Mouse (Mus musculus): Measurements from ENCODE around the gene Nav2. TPM values are rescaled to one million over a fixed set of nuclear protein-coding genes. Genes with fewer than 3 reads are reported as not detected.

The Nav2 gene
- polyA plus RNA-seq, 1 experiment from 2014 or later = 25.8 TPM

DNA sequence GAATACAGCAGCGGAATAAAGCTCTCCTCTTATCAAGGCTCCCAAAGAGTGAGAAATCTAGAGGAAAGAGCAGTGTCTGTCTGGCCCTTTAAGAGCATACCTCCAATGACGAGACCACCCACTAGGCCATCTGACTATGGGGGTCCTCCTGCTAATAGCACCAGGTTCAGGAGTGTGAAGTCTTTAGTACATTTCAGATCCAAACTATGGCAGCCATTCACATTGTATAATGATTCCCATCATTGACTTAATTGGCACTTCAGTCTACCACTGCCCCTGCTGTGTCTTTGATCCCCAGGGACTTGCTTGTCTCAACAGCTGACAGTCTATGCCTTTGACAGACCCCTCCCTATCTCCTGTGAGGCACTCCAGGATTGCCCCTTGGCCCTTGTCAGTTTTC is 479.6 kb downstream of the Nav2 start:
- Histone ChIP-seq H3K4me3 (no peak overlapping the region), H3K4me2 (replicated peaks) (no peak overlapping the region), H3K27me3 (no peaks in the 10 kb centered on the region), H3K9ac (no peak overlapping the region), H3K9me3 (replicated peaks) (no peaks in the 10 kb centered on the region), H3K36me3 (no peaks in the 10 kb centered on the region), H3K4me1 (peaks cover 35% of the 10 kb centered on the region), H3K27ac (no peak overlapping the region)
- WGBS = 62% methylated on average over 2 of the region's 2 CpGs
- no peak for ATAC-seq (ENCODE audit: low FRiP score)

DNA sequence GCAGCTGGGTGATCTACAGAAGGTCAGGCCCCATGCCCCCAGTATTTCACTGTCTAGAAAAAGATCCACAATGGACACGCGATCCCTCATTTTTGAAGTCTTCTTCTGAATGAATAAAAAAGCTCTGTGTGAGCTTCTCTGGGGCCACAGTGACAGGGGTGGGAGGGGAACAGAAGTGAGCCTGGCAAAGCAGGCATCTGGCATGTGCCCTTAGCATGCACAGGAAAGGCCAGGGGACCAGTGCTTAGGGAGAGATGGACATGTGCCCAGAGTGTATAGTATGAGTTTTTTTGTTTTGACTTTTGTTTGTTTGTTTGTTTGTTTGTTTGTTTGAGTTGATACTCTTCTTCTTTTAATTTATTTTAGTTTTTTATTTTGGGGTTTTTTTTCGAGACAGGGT is 481.8 kb downstream of the Nav2 start:
- Histone ChIP-seq H3K27ac (no peak overlapping the region), H3K4me1 (peaks cover 37% of the 10 kb centered on the region), H3K9me3 (replicated peaks) (no peaks in the 10 kb centered on the region), H3K4me2 (replicated peaks) (no peak overlapping the region), H3K36me3 (no peaks in the 10 kb centered on the region), H3K4me3 (no peak overlapping the region), H3K27me3 (no peaks in the 10 kb centered on the region), H3K9ac (no peak overlapping the region)
- ATAC-seq (ENCODE audit: low FRiP score) = peak; percentile 64
- WGBS = 48% methylated on average over 3 of the region's 3 CpGs

DNA sequence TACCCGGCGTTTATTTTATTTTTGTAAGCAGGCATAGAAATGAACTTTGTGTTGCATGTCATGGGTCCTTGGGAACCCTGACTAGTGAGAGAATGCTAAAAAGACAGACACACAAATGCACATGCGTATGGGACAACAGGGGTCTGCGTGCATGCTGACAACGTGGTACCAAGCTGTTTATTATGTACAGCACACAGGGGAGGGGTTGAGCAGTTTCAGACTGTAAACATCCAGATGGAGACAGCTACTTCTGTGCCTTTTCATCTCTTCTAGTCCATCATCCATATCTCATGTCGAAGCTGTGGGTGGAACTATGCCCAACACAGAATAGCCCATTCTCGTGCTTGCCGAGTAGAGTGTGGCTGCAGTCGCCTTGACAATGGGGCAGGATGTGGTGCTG is 482.3 kb downstream of the Nav2 start:
- no peaks in the 10 kb centered on the region for H3K9me3 ChIP-seq (replicated peaks)
- 51% methylated on average over 9 of the region's 9 CpGs for WGBS
- H3K4me1 ChIP-seq = peaks cover 37% of the 10 kb centered on the region
- peak overlapping the region; percentile 40; the same call in 1 of the 2 replicates for H3K27ac ChIP-seq
- H3K4me3 ChIP-seq = no peak overlapping the region
- H3K9ac ChIP-seq = no peak overlapping the region
- ATAC-seq (ENCODE audit: low FRiP score) = no peak; the same call in 1 of the 2 replicates
- no peaks in the 10 kb centered on the region for H3K36me3 ChIP-seq
- no peak overlapping the region for H3K4me2 ChIP-seq (replicated peaks)
- no peaks in the 10 kb centered on the region for H3K27me3 ChIP-seq

DNA sequence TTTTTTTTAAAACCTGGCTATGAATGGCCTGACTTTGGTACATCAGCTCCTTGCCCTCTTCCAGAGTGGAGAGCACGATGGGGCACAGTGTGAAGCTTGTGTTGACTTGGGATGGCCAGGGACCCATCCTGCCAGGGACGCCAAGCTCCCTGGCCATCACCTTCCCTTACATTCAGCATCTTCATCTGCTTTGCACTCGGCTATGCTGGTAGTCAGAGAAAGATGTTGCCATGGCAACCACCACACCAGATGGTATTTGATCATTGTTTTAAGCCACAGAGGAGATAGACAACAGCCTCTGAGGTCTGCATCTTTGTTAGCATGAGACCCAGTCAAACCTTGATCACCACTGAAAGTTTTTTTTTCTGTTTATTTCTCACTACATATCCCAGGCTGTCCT is 483.7 kb downstream of the Nav2 start:
- WGBS = 47% methylated on average over 3 of the region's 3 CpGs
- Histone ChIP-seq H3K4me1 (peaks cover 47% of the 10 kb centered on the region), H3K27me3 (no peaks in the 10 kb centered on the region), H3K36me3 (no peaks in the 10 kb centered on the region), H3K4me3 (no peak overlapping the region), H3K4me2 (replicated peaks) (no peak overlapping the region), H3K27ac (no peak overlapping the region), H3K9ac (no peak overlapping the region), H3K9me3 (replicated peaks) (no peaks in the 10 kb centered on the region)
- ATAC-seq (ENCODE audit: low FRiP score) = peak; percentile 44; the same call in 1 of the 2 replicates

GRCm38 (mm10) chr7:49392834-49393233 is 484.3 kb downstream of the Nav2 start:
- 64% methylated on average over 3 of the region's 3 CpGs for whole genome bisulfite sequencing
- no peak for ATAC-seq (ENCODE audit: low FRiP score)
- no peak overlapping the region for H3K27ac ChIP-seq
- no peak overlapping the region for H3K4me2 ChIP-seq (replicated peaks)
- H3K36me3 ChIP-seq = no peaks in the 10 kb centered on the region
- peaks cover 54% of the 10 kb centered on the region for H3K4me1 ChIP-seq
- no peak overlapping the region for H3K4me3 ChIP-seq
- no peaks in the 10 kb centered on the region for H3K27me3 ChIP-seq
- no peaks in the 10 kb centered on the region for H3K9me3 ChIP-seq (replicated peaks)
- no peak overlapping the region for H3K9ac ChIP-seq

DNA sequence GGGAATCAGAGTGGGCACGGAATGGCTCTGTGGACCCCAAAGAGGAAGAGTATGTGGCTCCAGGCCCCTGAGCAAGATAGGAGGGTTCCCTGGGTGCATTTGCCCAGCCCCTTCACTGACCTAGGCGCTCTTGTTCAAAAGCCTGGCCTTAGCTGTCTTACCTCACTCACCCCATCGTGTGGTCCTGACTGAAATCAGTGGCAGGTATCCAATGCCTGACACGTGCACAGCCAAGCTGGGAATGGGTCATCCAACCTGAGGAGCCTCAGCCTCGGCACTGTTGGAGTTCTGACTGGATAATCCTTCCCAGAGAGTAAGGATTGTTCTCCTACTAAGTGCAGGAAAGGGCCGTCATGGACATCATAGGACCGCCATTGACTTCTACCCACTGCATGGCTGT is 485.3 kb downstream of the Nav2 start:
- H3K36me3 ChIP-seq = no peaks in the 10 kb centered on the region
- no peak overlapping the region for H3K9ac ChIP-seq
- H3K4me2 ChIP-seq (replicated peaks) = no peak overlapping the region
- no peak overlapping the region for H3K4me3 ChIP-seq
- H3K9me3 ChIP-seq (replicated peaks) = no peaks in the 10 kb centered on the region
- no peaks in the 10 kb centered on the region for H3K27me3 ChIP-seq
- ATAC-seq (ENCODE audit: low FRiP score) = no peak
- H3K27ac ChIP-seq = no peak overlapping the region
- 86% methylated on average over 7 of the region's 7 CpGs for whole genome bisulfite sequencing
- H3K4me1 ChIP-seq = peaks cover 55% of the 10 kb centered on the region

DNA sequence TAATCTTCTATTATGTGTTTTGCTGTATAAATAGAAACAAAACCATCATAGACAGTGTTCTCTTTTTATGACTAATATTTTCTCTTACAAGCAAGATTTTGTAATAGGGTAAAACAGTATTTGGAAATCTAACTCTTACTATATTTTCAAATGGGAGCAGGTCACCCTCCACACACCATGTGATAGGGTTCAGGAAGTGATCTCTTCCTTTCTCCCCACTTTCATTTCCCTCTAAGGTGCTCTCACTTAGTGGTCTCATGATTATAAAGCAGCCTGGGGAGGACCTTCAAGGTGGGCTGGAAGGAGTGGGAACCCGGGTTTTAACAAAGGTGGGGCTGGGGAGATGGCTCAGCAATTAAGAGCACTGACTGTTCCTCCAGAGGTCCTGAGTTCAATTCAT is 487.7 kb downstream of the Nav2 start:
- ATAC-seq (ENCODE audit: low FRiP score) = no peak
- no peak overlapping the region for H3K4me3 ChIP-seq
- H3K4me1 ChIP-seq = peaks cover 45% of the 10 kb centered on the region
- H3K27ac ChIP-seq = no peak overlapping the region
- H3K27me3 ChIP-seq = no peaks in the 10 kb centered on the region
- no peak overlapping the region for H3K9ac ChIP-seq
- no peak overlapping the region for H3K4me2 ChIP-seq (replicated peaks)
- H3K36me3 ChIP-seq = no peaks in the 10 kb centered on the region
- WGBS = 82% methylated on average over 1 of the region's 1 CpGs
- no peaks in the 10 kb centered on the region for H3K9me3 ChIP-seq (replicated peaks)

- Histone ChIP-seq H3K36me3 (no peaks in the 10 kb centered on the region), H3K27ac (no peak overlapping the region), H3K9ac (no peak overlapping the region), H3K9me3 (replicated peaks) (no peaks in the 10 kb centered on the region), H3K4me2 (replicated peaks) (no peak overlapping the region), H3K4me1 (peaks cover 32% of the 10 kb centered on the region), H3K27me3 (no peaks in the 10 kb centered on the region), H3K4me3 (no peak overlapping the region)
- WGBS = 66% methylated on average over 17 of the region's 17 CpGs
- ATAC-seq (ENCODE audit: low FRiP score) = no peak
Measured at GRCm38 (mm10) chr7:49397441-49398003, 489.0 kb downstream of the Nav2 start.

- no peak for ATAC-seq (ENCODE audit: low FRiP score)
- Histone ChIP-seq H3K27ac (no peak overlapping the region), H3K4me1 (peaks cover 27% of the 10 kb centered on the region), H3K27me3 (no peaks in the 10 kb centered on the region), H3K4me3 (no peak overlapping the region), H3K9ac (no peak overlapping the region), H3K36me3 (no peaks in the 10 kb centered on the region), H3K4me2 (replicated peaks) (no peak overlapping the region), H3K9me3 (replicated peaks) (no peaks in the 10 kb centered on the region)
- WGBS = 77% methylated on average over 7 of the region's 7 CpGs
Measured at GRCm38 (mm10) chr7:49398020-49398516, 489.6 kb downstream of the Nav2 start.

DNA sequence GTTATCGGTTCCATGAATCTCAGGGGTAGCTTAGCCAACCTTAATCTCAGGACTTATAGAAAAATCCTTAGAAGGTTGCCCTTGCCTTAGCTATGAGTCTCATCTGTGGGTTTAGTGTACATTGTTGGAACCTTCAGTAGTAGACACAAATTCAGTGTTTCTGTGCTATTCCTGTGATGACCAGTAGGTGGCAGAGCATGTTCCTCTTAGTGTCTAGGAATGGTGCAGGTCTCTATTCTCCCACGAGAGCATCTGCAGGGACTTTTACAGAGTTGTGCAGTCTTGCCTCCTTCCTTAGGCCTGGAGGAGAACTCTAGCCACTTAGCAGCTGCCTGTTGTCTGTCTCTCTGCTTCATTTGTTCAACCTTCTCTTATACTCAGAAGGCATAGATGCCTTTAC is 490.8 kb downstream of the Nav2 start:
- peak; percentile 49; the same call in 1 of the 2 replicates for ATAC-seq (ENCODE audit: low FRiP score)

DNA sequence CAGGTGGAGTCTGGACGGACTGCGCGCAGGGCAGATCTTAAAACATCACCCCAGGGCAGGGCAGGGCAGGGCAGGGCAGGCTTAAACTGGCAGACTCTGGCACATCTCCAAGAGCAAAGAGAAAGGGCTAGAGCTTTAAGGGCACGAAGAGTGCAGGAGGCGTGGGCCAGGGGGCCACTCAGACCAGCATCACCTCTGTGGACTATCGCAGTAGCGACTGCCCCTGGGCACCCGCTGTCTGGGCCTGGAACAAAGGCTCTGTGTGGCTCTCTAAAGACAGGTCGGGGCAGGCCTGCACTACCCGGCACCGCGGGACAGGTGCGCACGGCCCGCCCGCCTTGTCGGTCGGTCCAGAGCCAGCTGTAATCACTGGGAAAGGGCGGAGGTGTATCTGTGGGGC is 491.9 kb downstream of the Nav2 start:
- H3K9me3 ChIP-seq (replicated peaks) = no peaks in the 10 kb centered on the region
- 84% methylated on average over 19 of the region's 19 CpGs for WGBS
- H3K9ac ChIP-seq = no peak overlapping the region
- H3K4me3 ChIP-seq = no peak overlapping the region
- H3K27me3 ChIP-seq = no peaks in the 10 kb centered on the region
- H3K36me3 ChIP-seq = no peaks in the 10 kb centered on the region
- peaks cover 23% of the 10 kb centered on the region for H3K4me1 ChIP-seq
- H3K27ac ChIP-seq = no peak overlapping the region
- ATAC-seq (ENCODE audit: low FRiP score) = 0 out of 2 replicates have a peak, but pooled peaks have one; percentile 33
- no peak overlapping the region for H3K4me2 ChIP-seq (replicated peaks)

More for the DNA sequence above, 490.8 kb downstream of the Nav2 start:
- no peak overlapping the region for H3K4me2 ChIP-seq (replicated peaks)
- no peaks in the 10 kb centered on the region for H3K36me3 ChIP-seq
- H3K4me3 ChIP-seq = no peak overlapping the region
- WGBS = 36% methylated on average over 2 of the region's 2 CpGs
- H3K27me3 ChIP-seq = no peaks in the 10 kb centered on the region
- no peak overlapping the region for H3K9ac ChIP-seq
- H3K4me1 ChIP-seq = peaks cover 23% of the 10 kb centered on the region
- no peaks in the 10 kb centered on the region for H3K9me3 ChIP-seq (replicated peaks)
- no peak overlapping the region for H3K27ac ChIP-seq

GRCm38 (mm10) chr7:49402526-49402925 is 494.0 kb downstream of the Nav2 start:
- no peak for ATAC-seq (ENCODE audit: low FRiP score)
- Histone ChIP-seq H3K36me3 (no peaks in the 10 kb centered on the region), H3K4me3 (no peak overlapping the region), H3K9me3 (replicated peaks) (no peaks in the 10 kb centered on the region), H3K9ac (no peak overlapping the region), H3K27ac (no peak overlapping the region), H3K4me2 (replicated peaks) (no peak overlapping the region), H3K4me1 (peaks cover 10% of the 10 kb centered on the region), H3K27me3 (0 out of 2 replicates have a peak, but pooled peaks cover 2% of the 10 kb centered on the region)
- 91% methylated on average over 5 of the region's 5 CpGs for WGBS

DNA sequence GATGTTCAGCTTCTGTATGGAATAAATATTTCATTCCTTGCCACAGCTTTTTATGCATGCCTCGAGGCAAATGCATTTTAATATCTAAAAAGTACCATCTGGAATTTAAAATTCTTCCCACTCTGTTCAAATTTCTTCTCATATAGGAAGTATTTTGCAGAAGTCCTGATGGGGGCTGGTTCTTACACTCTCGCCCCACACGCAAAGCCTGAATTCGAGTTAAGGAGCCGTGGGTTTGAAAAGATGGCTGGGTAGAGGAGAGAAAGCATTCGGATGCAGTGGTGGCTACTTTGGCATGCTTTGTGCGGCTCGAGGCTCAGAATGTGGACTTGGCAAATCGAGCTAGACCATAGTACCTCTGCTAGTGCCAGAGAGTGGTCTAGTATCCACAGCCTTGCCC is 499.2 kb downstream of the Nav2 start:
- 91% methylated on average over 9 of the region's 9 CpGs for WGBS
- no peak overlapping the region for H3K4me2 ChIP-seq (replicated peaks)
- H3K9me3 ChIP-seq (replicated peaks) = no peaks in the 10 kb centered on the region
- no peak overlapping the region for H3K27ac ChIP-seq
- no peak for ATAC-seq (ENCODE audit: low FRiP score)
- peaks cover 7% of the 10 kb centered on the region for H3K4me1 ChIP-seq
- H3K4me3 ChIP-seq = no peak overlapping the region
- H3K9ac ChIP-seq = no peak overlapping the region
- peaks cover 5% of the 10 kb centered on the region for H3K36me3 ChIP-seq
- 0 out of 2 replicates have a peak, but pooled peaks cover 2% of the 10 kb centered on the region for H3K27me3 ChIP-seq

Data from hindbrain, embryonic 12.5 days (tissue).